Mouse (Mus musculus) heart, adult 2 months (tissue): ENCODE measurements around the gene Adssl1. TPM values are rescaled to one million over a fixed set of nuclear protein-coding genes. Genes with fewer than 3 reads are reported as not detected.
A peak's percentile ranks its signal among the peaks of the same experiment; 100 is the strongest.

Experiments used
- DNase-seq, 2 experiments: peaks; one replicate each; pipeline ENCODE4 v3.0.0; 2021
- H3K27ac ChIP-seq: fragments of 200-600 bp; 2 replicates; pipeline ENCODE4 v1.8.1; 2022
- H3K27me3 ChIP-seq: fragments of 200-500 bp; 2 replicates; pipeline ENCODE4 v1.6.1; 2012; ENCODE audit warnings: mild to moderate bottlenecking, low read length, inconsistent platforms, mixed read lengths; ENCODE audit not compliant: control insufficient read depth, insufficient read depth
- H3K36me3 ChIP-seq: fragments of 200-500 bp; 2 replicates; pipeline ENCODE4 v1.6.1; 2012; ENCODE audit warnings: low read length, inconsistent platforms; ENCODE audit not compliant: control insufficient read depth, insufficient read depth
- H3K4me1 ChIP-seq: fragments of 200-500 bp; 2 replicates; pipeline ENCODE4 v1.6.1; 2011; ENCODE audit warnings: low read length; ENCODE audit not compliant: control insufficient read depth, insufficient read depth
- H3K4me3 ChIP-seq: fragments of 200-600 bp; 2 replicates; pipeline ENCODE4 v1.8.1; 2022
- H3K79me2 ChIP-seq: fragments of 200-500 bp; replicated peaks from 2 replicates; pipeline ENCODE4 v1.6.1; 2012; ENCODE audit warnings: mild to moderate bottlenecking, inconsistent platforms, low read length, moderate library complexity, mixed read lengths; ENCODE audit not compliant: control insufficient read depth, insufficient read depth
- H3K9ac ChIP-seq: fragments of 200-500 bp; 2 replicates; pipeline ENCODE4 v1.6.1; 2012; ENCODE audit warnings: low read depth, mild to moderate bottlenecking, control low read depth, inconsistent platforms, low read length, mixed read lengths
- CTCF ChIP-seq: fragments of 200-600 bp; IDR thresholded peaks from 2 replicates; pipeline ENCODE4 v1.8.1; 2022; ENCODE audit warnings: antibody characterized with exemption, mild to moderate bottlenecking, moderate library complexity
- EP300 ChIP-seq: fragments of 200-500 bp; IDR thresholded peaks from 2 replicates; pipeline ENCODE4 v1.6.1; 2011; ENCODE audit warnings: low read depth, low read length, control low read depth; ENCODE audit not compliant: insufficient read depth
- POLR2A ChIP-seq: fragments of 200-500 bp; IDR thresholded peaks from 2 replicates; pipeline ENCODE4 v1.6.1; 2011; ENCODE audit warnings: mild to moderate bottlenecking, low read depth, low read length, control low read depth; ENCODE audit not compliant: insufficient read depth
- WGBS: fragments of 180-500 bp; shearing (Covaris S2); methylation state at CpG from one replicate; pipeline ENCODE4 v1.1.7; 2018; 5-methylcytosine and 5-hydroxymethylcytosine counted together
- intact Hi-C: fragments of 180-260 bp; cut with DNase I; formaldehyde crosslinking; loops from one replicate; pipeline ENCODE4 v1.15.1; 2025
- polyA plus RNA-seq: library from polyadenylated mRNA; depleted of rRNA; stranded (reverse); fragments of >200 nt; gene quantifications from 2 replicates; pipeline ENCODE4 v1.2.3, GENCODE M21; 2012
- total RNA-seq, 2 experiments: library from RNA; stranded (reverse); gene quantifications; 2 replicates each; pipeline ENCODE4 v1.2.3; 2021

Adssl1 gene
- total and polyA plus RNA-seq, 3 experiments, result 98.2 to 173 (median 150) TPM

DNA sequence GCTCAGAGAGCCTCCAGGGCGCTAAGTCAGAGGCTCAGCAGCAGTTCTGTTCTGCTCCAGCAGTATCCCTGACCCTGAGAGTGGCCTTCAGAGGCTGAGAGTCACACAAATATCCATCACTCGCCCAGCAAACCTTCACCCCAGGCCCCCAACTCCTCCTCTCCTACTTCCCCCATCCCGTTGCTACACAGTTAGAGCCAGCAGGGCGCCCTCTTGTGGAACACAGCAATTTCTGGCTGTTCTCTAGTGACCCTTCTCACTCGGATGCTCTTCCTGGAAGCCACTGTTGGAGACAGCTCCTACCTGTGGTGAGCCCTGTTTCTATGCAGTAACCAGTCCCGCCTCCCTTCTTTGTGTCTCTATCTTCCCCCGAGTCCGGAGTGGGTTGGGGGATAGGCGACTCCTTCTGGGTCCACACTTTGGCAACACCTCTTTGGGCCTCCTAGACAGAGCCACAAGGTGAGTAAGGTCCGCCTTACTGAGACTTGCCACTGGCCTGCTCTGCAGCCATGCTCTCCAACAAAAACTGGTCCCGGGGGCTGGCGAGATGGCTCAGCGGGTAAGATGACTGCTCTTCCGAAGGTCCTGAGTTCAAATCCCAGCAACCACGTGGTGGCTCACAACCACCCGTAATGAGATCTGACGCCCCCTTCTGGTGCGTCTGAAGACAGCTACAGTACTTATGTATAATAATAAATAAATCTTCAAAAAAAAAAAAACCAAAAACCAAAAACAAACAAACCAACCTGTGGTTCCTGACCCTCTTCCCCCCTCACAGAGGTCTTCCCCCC lies 55.6 kb downstream of the Adssl1 start:
- 0 out of 2 replicates have a peak overlapping the region, but pooled peaks have one; percentile 11 for H3K9ac ChIP-seq
- TF ChIP-seq EP300 (peak; percentile 69; the same call in 1 of the 2 replicates), POLR2A (0 out of 2 replicates have a peak, but pooled peaks have one; percentile 31), CTCF (peak; percentile 72)
- peak; percentile 86 for DNase-seq
- WGBS, result 20% methylated on average over 18 of the region's 18 CpGs
- H3K79me2 ChIP-seq, result peaks cover 8% of the 10 kb centered on the region
- peak overlapping the region; percentile 93 for H3K27ac ChIP-seq
- H3K4me3 ChIP-seq, result peak overlapping the region; percentile 65
- no peaks in the 10 kb centered on the region for H3K27me3 ChIP-seq
- H3K36me3 ChIP-seq, result peaks cover 8% of the 10 kb centered on the region; the same call in 1 of the 2 replicates
- peaks cover 24% of the 10 kb centered on the region for H3K4me1 ChIP-seq
- intact Hi-C loops, result loop anchor here (2.0 kb wide), 2 partner anchors 17 to 31 kb away; no protein-coding TSS in a partner anchor

DNA sequence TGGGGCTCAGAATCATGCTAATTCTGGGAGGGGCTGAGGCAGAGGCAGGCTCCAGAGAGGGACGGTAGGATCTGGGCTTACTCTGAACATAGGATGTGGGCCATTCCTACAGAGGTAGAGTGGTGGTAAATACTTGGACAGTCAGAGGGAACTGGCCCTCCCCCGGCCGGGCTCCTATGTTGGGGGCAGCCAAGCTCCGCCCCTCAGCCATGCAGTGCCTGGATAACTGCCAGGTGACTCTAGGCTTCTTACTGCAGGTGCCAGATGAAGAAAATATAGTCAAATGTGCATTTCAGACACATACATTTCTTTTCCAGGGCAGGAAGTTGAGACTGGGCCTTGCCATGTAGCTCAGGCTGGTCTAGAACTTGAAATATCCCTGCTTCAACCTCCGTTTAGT lies 57.2 kb downstream of the Adssl1 start:
- H3K79me2 ChIP-seq, result 0 out of 2 replicates have a peak, but pooled peaks cover 2% of the 10 kb centered on the region
- no peak for DNase-seq
- H3K9ac ChIP-seq, result no peak overlapping the region
- H3K27ac ChIP-seq, result no peak overlapping the region
- no peaks in the 10 kb centered on the region for H3K27me3 ChIP-seq
- intact Hi-C loops, result no loop called here
- no peak overlapping the region for H3K4me3 ChIP-seq
- H3K4me1 ChIP-seq, result peaks cover 15% of the 10 kb centered on the region
- 42% methylated on average over 5 of the region's 5 CpGs for WGBS
- no peak for TF ChIP-seq CTCF
- TF ChIP-seq EP300, result no peak
- TF ChIP-seq POLR2A, result no peak
- H3K36me3 ChIP-seq, result no peaks in the 10 kb centered on the region

GRCm38 (mm10) chr12:112677943-112678554 lies 58.2 kb downstream of the Adssl1 start:
- 0 out of 2 replicates have a peak, but pooled peaks cover 2% of the 10 kb centered on the region for H3K79me2 ChIP-seq
- no peaks in the 10 kb centered on the region for H3K27me3 ChIP-seq
- WGBS, result 35% methylated on average over 19 of the region's 19 CpGs
- H3K36me3 ChIP-seq, result no peaks in the 10 kb centered on the region
- TF ChIP-seq CTCF (no peak), EP300 (no peak), POLR2A (no peak)
- peak overlapping the region; percentile 80 for H3K4me3 ChIP-seq
- intact Hi-C loops, result no loop called here
- peaks cover 7% of the 10 kb centered on the region for H3K4me1 ChIP-seq
- DNase-seq, result no peak
- H3K9ac ChIP-seq, result peak overlapping the region; percentile 95
- H3K27ac ChIP-seq, result peak overlapping the region; percentile 83

DNA sequence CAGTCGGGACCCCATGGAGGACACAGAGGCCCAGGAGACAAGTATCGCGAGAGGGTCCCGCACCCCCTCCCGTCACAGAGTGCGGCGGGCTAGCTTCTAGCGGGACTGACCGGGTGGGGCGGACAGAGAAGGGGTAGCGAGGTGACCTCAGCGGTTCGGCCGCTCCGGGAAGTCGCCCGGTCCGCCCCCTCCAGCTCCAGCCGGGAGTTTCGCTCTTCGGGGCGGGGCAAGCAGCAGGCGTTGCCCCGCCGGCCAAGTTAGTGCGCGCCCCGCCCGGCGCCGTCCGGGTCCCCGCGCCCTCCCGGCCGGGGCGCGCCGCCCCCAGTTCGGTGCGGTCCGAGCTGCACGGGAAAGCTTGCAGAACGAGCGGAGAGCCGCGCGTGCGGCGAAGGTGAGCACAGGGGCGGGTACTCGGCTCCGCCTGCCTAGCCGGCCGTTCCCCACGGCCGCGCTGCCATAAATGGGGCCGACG lies 58.7 kb downstream of the Adssl1 start, which contains the start of gene Zbtb42:
Gene Zbtb42, plus strand, starts transcription at position 274 of the 472 bp plus-strand sequence.
- WGBS, result 0% methylated on average over 52 of the region's 60 CpGs
- Histone ChIP-seq H3K27ac (peak within 1 kb of the TSS; percentile 83), H3K27me3 (no peaks in the 10 kb centered on the region), H3K4me3 (peak within 1 kb of the TSS; percentile 80), H3K4me1 (peaks cover 7% of the 10 kb centered on the region), H3K9ac (peak within 1 kb of the TSS; percentile 95), H3K79me2 (0 out of 2 replicates have a peak, but pooled peaks cover under 1% of the 10 kb centered on the region), H3K36me3 (no peaks in the 10 kb centered on the region)
- TF ChIP-seq CTCF (peak; percentile 48), EP300 (no peak), POLR2A (peak; percentile 55)
- peak; percentile 85 to 87 for DNase-seq
- intact Hi-C loops, result no loop called here

DNA sequence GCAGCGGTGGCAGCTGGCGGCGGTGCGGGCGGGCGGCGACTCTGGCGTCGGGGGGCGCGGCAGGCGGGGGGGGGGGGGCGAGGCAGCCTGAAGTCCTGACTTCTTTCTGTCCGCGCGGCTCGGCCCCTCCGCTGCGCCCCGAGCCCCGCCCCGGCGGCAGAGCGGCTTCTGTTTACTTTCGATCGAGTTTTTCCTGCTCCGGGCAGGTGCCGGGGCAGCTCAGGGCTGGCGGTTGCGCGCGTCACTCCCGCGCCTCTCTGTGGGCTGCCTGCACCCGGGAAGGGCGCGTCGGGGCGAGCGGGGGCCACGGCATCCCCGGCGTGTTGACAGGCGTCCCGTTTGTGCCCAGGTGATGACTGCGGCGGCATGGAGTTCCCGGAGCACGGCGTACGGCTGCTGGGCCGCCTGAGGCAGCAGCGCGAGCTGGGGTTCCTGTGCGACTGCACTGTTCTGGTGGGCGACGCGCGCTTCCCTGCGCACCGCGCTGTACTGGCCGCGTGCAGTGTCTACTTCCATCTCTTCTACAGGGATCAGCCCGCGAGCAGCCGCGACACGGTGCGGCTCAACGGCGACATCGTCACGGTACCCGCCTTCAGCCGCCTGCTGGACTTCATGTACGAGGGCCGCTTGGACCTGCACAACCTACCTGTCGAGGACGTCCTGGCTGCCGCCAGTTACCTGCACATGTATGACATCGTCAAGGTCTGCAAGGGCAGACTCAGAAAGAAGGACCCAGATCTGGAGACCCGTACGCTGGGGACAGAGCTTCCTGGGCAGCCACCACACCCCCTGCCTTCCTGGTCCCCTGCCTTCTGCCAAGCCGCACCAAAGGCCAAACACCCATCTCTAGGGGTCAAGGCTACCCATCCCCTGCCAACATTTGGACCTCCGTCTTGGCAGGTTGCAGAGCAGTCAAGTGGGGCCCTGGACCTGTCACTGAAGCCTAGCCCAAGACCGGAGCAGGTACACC lies 59.5 kb downstream of the Adssl1 start:
- H3K4me1 ChIP-seq, result peaks cover 7% of the 10 kb centered on the region
- H3K27me3 ChIP-seq, result no peaks in the 10 kb centered on the region
- 9% methylated on average over 73 of the region's 87 CpGs for WGBS
- TF ChIP-seq CTCF (no peak), EP300 (no peak), POLR2A (no peak)
- H3K4me3 ChIP-seq, result peak overlapping the region; percentile 80
- peak overlapping the region; percentile 83 for H3K27ac ChIP-seq
- intact Hi-C loops, result no loop called here
- peak in 1 of 2 experiments; percentile 36 for DNase-seq
- no peaks in the 10 kb centered on the region for H3K36me3 ChIP-seq
- H3K9ac ChIP-seq, result peak overlapping the region; percentile 95
- no peaks in the 10 kb centered on the region for H3K79me2 ChIP-seq
